Mouse (Mus musculus): Measurements from ENCODE around the gene Ctnnbl1.

GRCm38 (mm10) chr2:157770761-157771160, 33.6 kb downstream of the Ctnnbl1 start:
- no peak for TF ChIP-seq POLR2A (IDR thresholded peaks at IDR 0.05; ENCODE audit: insufficient read depth, low read depth, low read length)
- TF ChIP-seq EP300 (IDR thresholded peaks at IDR 0.05; ENCODE audit: insufficient read depth, low read depth, low read length) = no peak

All from heart, adult 2 months (tissue).